Mouse (Mus musculus) neural tube, embryonic 12.5 days (tissue): ENCODE measurements at regions not wholly inside any gene's neighbourhood (a gene's known extent, or its start where the extent isn't known, plus 50 kb on each side); places are given as distances from the start of the nearest gene placed in this dataset.
A peak's percentile ranks its signal among the peaks of the same experiment; 100 is the strongest.

Source experiments
- ATAC-seq: fragments of 200-750 bp; cut with Nextera tagmentation; 2 replicates; pipeline ENCODE4 v1.8.0; 2017; ENCODE audit warnings: low read depth, mild to moderate bottlenecking, moderate TSS enrichment, moderate library complexity; ENCODE audit not compliant: low FRiP score
- H3K27ac ChIP-seq: fragments of 300-500 bp; sonication (generic); 2 replicates; pipeline ENCODE4 v1.5.1; 2016
- H3K27me3 ChIP-seq: fragments of 300-500 bp; sonication (generic); replicated peaks from 2 replicates; pipeline ENCODE4 v1.6.1; 2016; ENCODE audit warnings: mild to moderate bottlenecking
- H3K36me3 ChIP-seq: fragments of 300-500 bp; sonication (generic); 2 replicates; pipeline ENCODE4 v1.6.1; 2016; ENCODE audit warnings: mild to moderate bottlenecking
- H3K4me1 ChIP-seq: fragments of 300-500 bp; sonication (generic); 2 replicates; pipeline ENCODE4 v1.6.1; 2016
- H3K4me2 ChIP-seq: fragments of 300-500 bp; sonication (generic); replicated peaks from 2 replicates; pipeline ENCODE4 v1.6.1; 2016; ENCODE audit warnings: mild to moderate bottlenecking
- H3K4me3 ChIP-seq: fragments of 300-500 bp; sonication (generic); 2 replicates; pipeline ENCODE4 v1.5.1; 2016
- H3K9ac ChIP-seq: fragments of 300-500 bp; sonication (generic); 2 replicates; pipeline ENCODE4 v1.6.1; 2016; ENCODE audit warnings: mild to moderate bottlenecking
- H3K9me3 ChIP-seq: fragments of 300-500 bp; sonication (generic); 2 replicates; pipeline ENCODE4 v1.6.1; 2016; ENCODE audit warnings: mild to moderate bottlenecking
- WGBS: fragments of 180-500 bp; shearing (Covaris S2); methylation state at CpG from one replicate; pipeline ENCODE4 v1.1.7; 2016; 5-methylcytosine and 5-hydroxymethylcytosine counted together

DNA sequence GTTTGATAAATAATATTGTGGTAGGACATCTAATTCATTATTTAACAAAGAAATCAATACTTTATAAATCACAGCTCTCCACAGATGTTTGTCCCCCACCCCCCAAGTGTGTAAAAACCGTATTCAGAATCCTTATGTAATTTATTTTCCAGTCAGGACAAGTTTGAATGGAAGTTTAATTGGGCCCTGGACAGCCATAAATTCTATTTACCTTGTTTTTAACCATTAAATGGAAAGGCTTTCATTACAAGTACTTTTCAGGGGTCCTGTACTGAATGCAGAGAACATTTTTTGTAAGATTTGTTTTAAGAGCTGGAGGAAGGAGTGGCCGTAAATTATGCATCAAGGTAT is 384.7 kb upstream of the Robo2 start:
- no peak for ATAC-seq
- Histone ChIP-seq H3K27ac (no peak overlapping the region), H3K4me2 (no peak overlapping the region), H3K9ac (no peak overlapping the region), H3K9me3 (no peaks in the 10 kb centered on the region), H3K36me3 (no peaks in the 10 kb centered on the region), H3K27me3 (no peaks in the 10 kb centered on the region), H3K4me1 (peaks cover 3% of the 10 kb centered on the region), H3K4me3 (no peak overlapping the region)
- 28% methylated on average over 2 of the region's 2 CpGs for WGBS

GRCm38 (mm10) chr16:74795360-74796302 is 384.0 kb upstream of the Robo2 start:
- peaks cover 3% of the 10 kb centered on the region for H3K4me1 ChIP-seq
- H3K9ac ChIP-seq: no peak overlapping the region
- ATAC-seq: peak; percentile 70; the same call in 1 of the 2 replicates
- H3K36me3 ChIP-seq: no peaks in the 10 kb centered on the region
- no peaks in the 10 kb centered on the region for H3K27me3 ChIP-seq
- no peak overlapping the region for H3K4me2 ChIP-seq
- H3K27ac ChIP-seq: no peak overlapping the region
- H3K9me3 ChIP-seq: no peaks in the 10 kb centered on the region
- 27% methylated on average over 5 of the region's 5 CpGs for WGBS
- no peak overlapping the region for H3K4me3 ChIP-seq

DNA sequence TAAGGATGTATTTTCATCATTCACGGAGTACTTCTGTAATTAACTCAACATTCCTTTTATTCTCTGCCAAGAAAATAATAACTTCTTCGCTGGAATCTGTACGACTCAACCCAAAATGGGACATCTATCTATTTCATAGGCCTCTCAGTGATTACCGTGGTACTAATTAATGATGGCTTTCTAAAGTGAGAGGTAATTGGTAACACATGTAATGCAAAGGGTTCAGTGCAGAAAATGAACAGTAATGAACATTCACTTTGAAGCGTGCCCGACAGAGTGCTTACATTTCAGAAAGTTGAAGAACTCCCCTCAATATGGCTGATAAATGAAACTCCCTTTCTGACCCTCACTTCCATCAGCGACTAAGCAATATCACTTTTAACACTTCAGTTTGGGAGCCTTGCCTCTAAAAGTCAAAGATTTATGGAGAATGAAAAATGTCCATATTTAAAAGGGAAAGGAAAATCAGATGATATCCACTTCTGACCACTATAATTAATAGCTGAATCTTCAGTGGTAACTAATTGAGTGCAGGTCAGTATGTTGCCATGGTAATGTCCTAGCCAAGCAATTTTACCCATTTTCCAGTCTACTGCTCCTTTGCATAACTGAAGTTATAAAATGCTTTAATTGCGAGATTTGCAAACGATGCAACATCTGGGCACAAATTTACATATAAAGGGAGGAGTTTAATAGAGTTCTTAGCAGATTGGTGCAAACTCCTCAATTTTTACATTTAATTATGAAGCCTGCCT is 373.9 kb upstream of the Robo2 start:
- Histone ChIP-seq H3K4me1 (no peaks in the 10 kb centered on the region), H3K4me3 (no peak overlapping the region), H3K27me3 (no peaks in the 10 kb centered on the region), H3K9me3 (no peaks in the 10 kb centered on the region), H3K36me3 (no peaks in the 10 kb centered on the region), H3K9ac (no peak overlapping the region), H3K4me2 (no peak overlapping the region), H3K27ac (no peak overlapping the region)
- 75% methylated on average over 9 of the region's 9 CpGs for WGBS
- no peak for ATAC-seq

DNA sequence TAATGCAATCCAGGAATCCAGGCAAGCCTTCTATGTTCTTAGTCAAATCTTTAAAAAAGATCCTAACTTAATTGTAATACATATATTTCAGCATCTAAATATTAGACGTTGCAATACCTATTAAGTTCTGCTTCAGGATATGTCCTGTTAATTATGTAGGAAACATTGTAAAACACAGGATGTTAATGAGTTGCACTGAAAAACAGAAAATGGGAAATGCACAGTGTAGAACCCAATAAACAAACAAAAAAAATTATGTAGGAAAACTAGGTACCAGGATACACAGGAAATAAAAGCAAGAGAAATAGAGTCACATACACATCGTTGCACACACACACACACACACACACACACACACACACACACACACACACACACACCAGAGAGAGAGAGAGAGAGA is 368.8 kb upstream of the Robo2 start:
- H3K9me3 ChIP-seq: no peaks in the 10 kb centered on the region
- H3K36me3 ChIP-seq: no peaks in the 10 kb centered on the region
- H3K4me2 ChIP-seq: no peak overlapping the region
- H3K4me1 ChIP-seq: no peaks in the 10 kb centered on the region
- no peak for ATAC-seq
- H3K9ac ChIP-seq: no peak overlapping the region
- H3K4me3 ChIP-seq: no peak overlapping the region
- H3K27ac ChIP-seq: no peak overlapping the region
- 86% methylated on average over 2 of the region's 2 CpGs for WGBS
- H3K27me3 ChIP-seq: no peaks in the 10 kb centered on the region

DNA sequence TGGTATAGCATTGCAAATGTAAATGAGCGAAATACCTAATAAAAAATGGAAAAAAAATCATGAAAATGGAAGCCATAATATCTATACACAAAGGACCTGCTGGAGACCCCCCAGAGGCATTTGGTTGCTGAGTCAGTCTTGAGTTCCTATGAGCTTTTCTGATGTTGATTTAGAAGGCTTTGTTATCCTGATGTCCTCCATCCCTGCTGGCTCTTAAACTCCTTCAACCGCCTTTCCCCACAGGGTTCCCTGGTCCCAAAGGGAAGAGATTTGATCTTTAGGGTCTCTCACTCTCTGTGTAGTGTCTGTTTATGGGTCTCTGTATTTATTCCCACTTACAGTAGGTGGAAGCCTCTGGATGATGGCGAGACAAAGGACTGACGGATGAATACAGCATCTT is 356.6 kb upstream of the Robo2 start:
- no peaks in the 10 kb centered on the region for H3K27me3 ChIP-seq
- no peaks in the 10 kb centered on the region for H3K36me3 ChIP-seq
- H3K4me1 ChIP-seq: no peaks in the 10 kb centered on the region
- H3K9me3 ChIP-seq: no peaks in the 10 kb centered on the region
- no peak overlapping the region for H3K27ac ChIP-seq
- H3K4me3 ChIP-seq: no peak overlapping the region
- H3K4me2 ChIP-seq: no peak overlapping the region
- H3K9ac ChIP-seq: no peak overlapping the region
- 86% methylated on average over 4 of the region's 4 CpGs for WGBS
- no peak for ATAC-seq

- Histone ChIP-seq H3K9ac (no peak overlapping the region), H3K4me1 (no peaks in the 10 kb centered on the region), H3K9me3 (no peaks in the 10 kb centered on the region), H3K36me3 (no peaks in the 10 kb centered on the region), H3K27me3 (no peaks in the 10 kb centered on the region), H3K4me2 (no peak overlapping the region), H3K27ac (no peak overlapping the region), H3K4me3 (no peak overlapping the region)
- 70% methylated on average over 6 of the region's 6 CpGs for WGBS
- ATAC-seq: no peak
These were observed 345.2 kb upstream of the Robo2 start for GRCm38 (mm10) chr16:74756720-74757345.

DNA sequence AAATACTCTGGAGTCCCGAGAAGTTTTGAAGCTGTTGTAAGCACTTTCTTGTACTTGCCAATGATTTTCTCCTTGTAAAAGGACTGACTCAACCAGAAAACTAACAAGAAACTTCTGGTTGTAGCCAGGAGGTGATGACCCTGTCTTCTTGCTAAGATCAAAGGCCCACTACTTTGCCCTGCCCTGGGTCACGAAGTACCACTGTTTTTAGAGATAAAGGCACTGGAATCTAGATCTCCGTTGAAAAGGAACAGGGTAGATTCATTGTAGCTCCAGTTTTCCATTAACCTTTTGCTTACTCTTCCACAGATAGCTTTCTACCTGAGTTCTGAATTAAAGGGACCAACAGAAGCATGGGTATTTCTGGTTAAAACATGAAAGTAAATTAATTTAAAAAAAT is 339.3 kb upstream of the Robo2 start:
- Histone ChIP-seq H3K27me3 (no peaks in the 10 kb centered on the region), H3K36me3 (no peaks in the 10 kb centered on the region), H3K4me2 (no peak overlapping the region), H3K27ac (no peak overlapping the region), H3K4me1 (no peaks in the 10 kb centered on the region), H3K4me3 (no peak overlapping the region), H3K9ac (no peak overlapping the region), H3K9me3 (no peaks in the 10 kb centered on the region)
- 17% methylated on average over 3 of the region's 3 CpGs for WGBS
- no peak for ATAC-seq

- Histone ChIP-seq H3K36me3 (no peaks in the 10 kb centered on the region), H3K27me3 (no peaks in the 10 kb centered on the region), H3K4me2 (no peak overlapping the region), H3K9me3 (no peaks in the 10 kb centered on the region), H3K4me1 (no peaks in the 10 kb centered on the region), H3K9ac (no peak overlapping the region), H3K4me3 (no peak overlapping the region), H3K27ac (no peak overlapping the region)
- ATAC-seq: no peak
These were observed 337.4 kb upstream of the Robo2 start for GRCm38 (mm10) chr16:74749006-74749405.

GRCm38 (mm10) chr16:74743512-74743911 is 331.9 kb upstream of the Robo2 start:
- Histone ChIP-seq H3K27ac (no peak overlapping the region), H3K9me3 (no peaks in the 10 kb centered on the region), H3K27me3 (no peaks in the 10 kb centered on the region), H3K36me3 (no peaks in the 10 kb centered on the region), H3K4me1 (no peaks in the 10 kb centered on the region), H3K9ac (no peak overlapping the region), H3K4me3 (no peak overlapping the region), H3K4me2 (no peak overlapping the region)
- no peak for ATAC-seq
- WGBS: 68% methylated on average over 3 of the region's 3 CpGs

DNA sequence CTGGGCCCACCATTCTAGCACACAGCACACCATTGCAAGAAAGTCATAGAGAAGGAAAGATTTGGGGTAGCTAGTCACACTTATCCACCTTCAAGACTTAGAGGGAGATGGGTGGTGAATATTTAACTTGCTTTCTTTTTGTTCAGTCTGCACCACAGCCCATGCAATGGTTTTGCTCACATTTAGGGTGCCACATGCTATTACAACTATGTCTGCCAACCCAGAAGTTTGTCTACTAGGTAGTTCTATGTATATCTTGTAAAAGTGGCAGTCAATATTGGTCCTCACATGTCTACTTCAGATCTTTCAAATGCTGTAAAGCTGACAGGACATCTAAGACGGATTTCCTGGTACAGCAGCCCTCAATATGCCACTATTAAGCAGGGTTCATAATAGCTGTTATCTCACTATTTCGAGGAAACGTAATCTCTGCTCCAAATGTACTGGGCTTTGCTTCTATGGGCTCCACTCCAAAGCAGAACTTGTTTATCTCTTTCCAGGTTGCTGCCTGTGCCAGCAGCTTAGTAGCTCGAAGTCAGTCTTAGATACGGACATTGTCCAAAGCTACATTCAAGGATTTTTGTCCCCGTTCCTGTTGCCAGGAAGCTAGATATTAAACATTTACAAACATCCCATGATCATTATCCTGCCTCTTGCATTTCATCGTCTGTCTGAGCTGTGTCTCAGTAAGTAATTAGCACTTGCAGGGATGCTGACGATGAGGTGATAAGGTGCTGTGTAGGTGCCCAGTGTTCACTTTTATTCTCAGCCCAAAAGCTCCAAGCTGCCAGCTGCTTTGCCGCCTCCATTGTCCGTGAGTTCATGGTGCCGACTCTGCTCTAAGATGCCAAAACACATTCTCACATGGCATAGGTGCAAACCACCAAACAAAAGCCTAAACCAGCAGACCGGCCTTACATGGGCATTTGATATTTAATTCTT is 327.8 kb upstream of the Robo2 start:
- no peak overlapping the region for H3K9ac ChIP-seq
- no peaks in the 10 kb centered on the region for H3K36me3 ChIP-seq
- H3K27me3 ChIP-seq: no peaks in the 10 kb centered on the region
- no peak overlapping the region for H3K4me3 ChIP-seq
- H3K4me1 ChIP-seq: no peaks in the 10 kb centered on the region
- H3K9me3 ChIP-seq: no peaks in the 10 kb centered on the region
- no peak overlapping the region for H3K27ac ChIP-seq
- H3K4me2 ChIP-seq: no peak overlapping the region
- WGBS: 84% methylated on average over 12 of the region's 12 CpGs
- no peak for ATAC-seq

- Histone ChIP-seq H3K27ac (no peak overlapping the region), H3K9ac (no peak overlapping the region), H3K4me3 (no peak overlapping the region), H3K4me1 (no peaks in the 10 kb centered on the region), H3K9me3 (no peaks in the 10 kb centered on the region), H3K27me3 (no peaks in the 10 kb centered on the region), H3K36me3 (no peaks in the 10 kb centered on the region), H3K4me2 (no peak overlapping the region)
- 78% methylated on average over 9 of the region's 9 CpGs for WGBS
- ATAC-seq: no peak
These were observed 321.5 kb upstream of the Robo2 start for GRCm38 (mm10) chr16:74732940-74733776.
